Mouse (Mus musculus) neural tube, embryonic 13.5 days (tissue): ENCODE measurements around the gene Mapre1. TPM values are rescaled to one million over a fixed set of nuclear protein-coding genes. Genes with fewer than 3 reads are reported as not detected.
"Not testable (repeated sequence)": the region's sequence is repeated elsewhere in the genome, so short reads cannot be mapped to it uniquely, and the experiment has no call there.

ENCODE experiments used
- ATAC-seq: fragments of 200-750 bp; cut with Nextera tagmentation; 2 replicates; pipeline ENCODE4 v1.8.0; 2017; ENCODE audit warnings: low read depth, mild to moderate bottlenecking, moderate TSS enrichment, moderate library complexity
- H3K27ac ChIP-seq: fragments of 300-500 bp; sonication (generic); replicated peaks from 2 replicates; pipeline ENCODE4 v1.5.1; 2015; ENCODE audit warnings: moderate library complexity, mild to moderate bottlenecking, inconsistent platforms
- H3K27me3 ChIP-seq: fragments of 300-500 bp; sonication (generic); 2 replicates; pipeline ENCODE4 v1.6.1; 2015; ENCODE audit warnings: mild to moderate bottlenecking, inconsistent platforms
- H3K36me3 ChIP-seq: fragments of 300-500 bp; sonication (generic); 2 replicates; pipeline ENCODE4 v1.6.1; 2015; ENCODE audit warnings: mild to moderate bottlenecking, inconsistent platforms
- H3K4me1 ChIP-seq: fragments of 300-500 bp; sonication (generic); replicated peaks from 2 replicates; pipeline ENCODE4 v1.6.1; 2015; ENCODE audit warnings: inconsistent platforms
- H3K4me2 ChIP-seq: fragments of 300-500 bp; sonication (generic); 2 replicates; pipeline ENCODE4 v1.6.1; 2015; ENCODE audit warnings: inconsistent platforms, mild to moderate bottlenecking, moderate library complexity
- H3K4me3 ChIP-seq: fragments of 300-500 bp; sonication (generic); 2 replicates; pipeline ENCODE4 v1.5.1; 2015; ENCODE audit warnings: mild to moderate bottlenecking, inconsistent platforms
- H3K9ac ChIP-seq: fragments of 300-500 bp; sonication (generic); 2 replicates; pipeline ENCODE4 v1.6.1; 2015; ENCODE audit warnings: moderate library complexity, mild to moderate bottlenecking, inconsistent platforms
- H3K9me3 ChIP-seq: fragments of 300-500 bp; sonication (generic); 2 replicates; pipeline ENCODE4 v1.6.1; 2016; ENCODE audit warnings: inconsistent platforms
- WGBS: fragments of 180-500 bp; shearing (Covaris S2); methylation state at CpG from one replicate; pipeline ENCODE4 v1.1.7; 2015; 5-methylcytosine and 5-hydroxymethylcytosine counted together
- polyA plus RNA-seq: library from polyadenylated mRNA; unstranded; fragments of >200 nt; fragmentation: Nextera tagmentation; extraction: Ambion mirVana; gene quantifications from 2 replicates; pipeline ENCODE4 v1.2.1, GENCODE M21; 2015

Mapre1 gene
- 395 and 425 TPM in 2 replicates for polyA plus RNA-seq

DNA sequence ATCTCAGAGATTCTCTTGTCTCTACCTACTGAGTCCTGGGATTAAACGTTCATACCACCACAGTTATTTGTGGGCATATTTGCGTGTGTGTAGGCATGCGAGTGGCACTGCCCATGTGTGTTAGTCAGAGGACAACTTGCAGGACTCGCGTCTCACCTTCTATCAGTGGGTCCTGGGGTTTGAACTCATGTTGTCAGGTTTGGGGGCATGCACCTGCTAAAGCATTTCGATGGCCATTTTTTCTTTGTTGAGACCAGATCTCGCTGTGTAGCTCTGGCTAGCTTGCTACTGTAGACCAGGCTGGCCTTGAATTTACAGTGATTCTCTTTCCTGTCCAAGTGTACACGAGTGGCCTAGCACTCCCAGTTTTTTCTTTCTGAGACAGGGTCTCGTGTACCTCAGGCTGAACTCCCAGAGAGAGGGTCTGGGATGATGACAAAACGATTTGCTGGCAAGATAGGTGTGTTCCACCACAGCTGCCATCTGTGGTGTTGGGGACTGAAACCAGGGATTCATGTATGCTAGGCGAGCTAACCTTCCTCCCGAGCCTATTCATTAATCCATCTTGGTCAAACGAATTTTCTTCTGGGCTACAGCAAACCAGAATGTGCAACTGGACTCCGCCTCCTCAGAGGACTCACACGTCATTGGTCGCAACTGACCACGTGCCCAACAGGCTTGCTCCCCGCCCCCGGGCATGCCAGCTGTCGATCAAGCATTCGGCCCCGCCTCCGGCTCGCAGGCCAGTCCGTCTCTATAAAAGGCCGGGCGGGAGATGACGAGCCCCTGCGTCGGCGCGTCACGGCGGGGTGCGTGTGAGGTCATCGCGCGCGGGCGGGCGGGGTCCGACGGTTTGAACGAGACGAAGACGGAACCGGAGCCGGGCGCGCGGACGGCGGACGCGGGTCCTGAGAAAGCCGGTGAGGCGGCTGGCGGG is at the start of gene Mapre1:
Gene Mapre1 (plus strand): TSS at position 775 of the 937 bp plus-strand sequence.
- Histone ChIP-seq H3K4me1 (peaks cover 44% of the 10 kb centered on the region), H3K9me3 (no peaks in the 10 kb centered on the region), H3K27ac (peak within 1 kb of the TSS; percentile 95), H3K27me3 (no peaks in the 10 kb centered on the region), H3K9ac (peak within 1 kb of the TSS; percentile 91), H3K4me2 (peak within 1 kb of the TSS; percentile 80), H3K4me3 (peak within 1 kb of the TSS; percentile 81), H3K36me3 (no peaks in the 10 kb centered on the region)
- ATAC-seq, result peak; percentile 95
- 11% methylated on average over 57 of the region's 58 CpGs for WGBS

- not testable (repeated sequence) for H3K9ac ChIP-seq, H3K4me2 ChIP-seq, H3K9me3 ChIP-seq, H3K4me3 ChIP-seq, H3K27ac ChIP-seq, ATAC-seq, H3K4me1 ChIP-seq, H3K36me3 ChIP-seq, H3K27me3 ChIP-seq
- WGBS, result 88% methylated on average over 7 of the region's 7 CpGs
Observed at GRCm38 (mm10) chr2:153693413-153693812, 47.7 kb upstream of the Mapre1 start.

DNA sequence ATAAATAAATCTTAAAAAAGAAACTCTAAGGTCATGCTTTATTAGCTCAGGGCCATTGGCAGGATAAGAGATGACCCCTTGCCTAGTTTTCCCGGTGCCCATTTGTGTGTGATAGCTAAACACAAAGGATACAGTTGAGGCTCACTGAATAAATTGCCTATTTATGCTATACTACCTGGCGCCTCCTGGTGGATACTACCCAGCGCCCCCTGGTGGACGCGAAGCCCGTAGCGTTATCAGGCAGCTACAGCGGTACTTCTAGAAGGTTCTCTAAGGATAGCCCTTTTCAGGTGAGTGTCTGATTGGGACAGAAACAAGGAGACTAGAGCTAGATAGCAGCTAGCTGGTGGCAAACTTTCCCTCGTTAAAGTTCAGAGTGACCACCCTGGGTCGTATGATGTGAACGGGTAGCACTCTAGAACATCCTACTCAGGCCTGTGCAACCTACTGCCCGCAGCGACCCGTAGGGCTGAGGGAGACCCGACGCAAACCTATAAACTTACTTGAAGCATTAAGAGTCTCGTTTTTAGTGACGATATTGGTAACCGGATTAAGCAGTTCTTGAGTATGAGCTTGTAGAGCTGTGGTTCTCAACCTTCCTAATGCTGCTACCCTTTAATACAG is 46.5 kb upstream of the Mapre1 start:
- no peak for ATAC-seq
- 68% methylated on average over 19 of the region's 19 CpGs for WGBS
- no peaks in the 10 kb centered on the region for H3K4me1 ChIP-seq

DNA sequence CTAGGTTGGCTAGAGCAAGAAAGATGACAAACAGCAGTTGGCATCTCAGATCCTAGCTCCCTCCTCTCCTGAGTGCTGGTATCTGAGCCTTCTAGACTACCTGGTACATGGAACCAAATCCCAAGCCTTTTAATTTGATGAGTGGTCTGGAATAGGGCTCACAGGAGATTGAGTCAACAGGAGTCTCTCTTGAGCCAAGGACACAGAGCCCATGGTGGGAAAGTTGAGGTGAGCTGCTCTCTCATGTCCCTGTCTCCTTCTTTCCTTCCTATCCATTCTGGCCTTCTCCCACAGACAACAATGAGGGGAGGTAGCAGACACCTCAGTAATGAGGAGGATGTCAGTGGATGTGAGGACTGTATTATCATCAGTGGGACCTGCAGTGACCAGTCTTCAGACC is 44.7 kb upstream of the Mapre1 start, which contains the start of gene Dnmt3c:
Gene Dnmt3c (plus strand): TSS at position 301 of the 400 bp plus-strand sequence.
- no peak within 1 kb of the TSS for H3K4me2 ChIP-seq
- ATAC-seq, result no peak
- H3K27me3 ChIP-seq, result no peaks in the 10 kb centered on the region
- no peak within 1 kb of the TSS for H3K27ac ChIP-seq
- no peak within 1 kb of the TSS for H3K9ac ChIP-seq
- H3K4me1 ChIP-seq, result no peaks in the 10 kb centered on the region
- H3K4me3 ChIP-seq, result no peak within 1 kb of the TSS
- H3K9me3 ChIP-seq, result no peaks in the 10 kb centered on the region
- no peaks in the 10 kb centered on the region for H3K36me3 ChIP-seq

More for the DNA sequence above, 46.5 kb upstream of the Mapre1 start:
- H3K27me3 ChIP-seq, result no peaks in the 10 kb centered on the region
- H3K4me2 ChIP-seq, result no peak overlapping the region
- H3K9me3 ChIP-seq, result no peaks in the 10 kb centered on the region
- H3K27ac ChIP-seq, result no peak overlapping the region
- H3K9ac ChIP-seq, result no peak overlapping the region
- no peak overlapping the region for H3K4me3 ChIP-seq
- H3K36me3 ChIP-seq, result no peaks in the 10 kb centered on the region

DNA sequence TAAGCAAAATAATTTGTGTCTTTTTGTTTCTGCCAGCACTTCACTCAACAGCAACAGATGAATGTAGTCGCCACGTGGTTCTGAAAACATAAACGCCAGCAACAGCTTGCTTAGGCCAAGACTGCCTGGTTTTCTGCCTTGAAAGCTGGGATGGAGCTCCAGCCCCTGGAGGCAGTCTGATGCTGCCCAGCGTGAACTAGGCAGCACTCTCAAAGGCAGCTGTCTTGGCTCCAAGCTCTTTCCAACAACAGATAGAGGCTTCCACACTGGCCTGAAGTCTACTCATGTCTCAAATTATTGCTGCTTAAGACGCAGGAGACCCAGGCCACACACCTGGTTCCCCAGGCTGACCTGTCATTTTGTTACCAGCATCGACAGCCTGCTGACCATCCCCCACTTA is 37.7 kb upstream of the Mapre1 start:
- Histone ChIP-seq H3K27me3 (no peaks in the 10 kb centered on the region), H3K36me3 (no peaks in the 10 kb centered on the region), H3K9me3 (no peaks in the 10 kb centered on the region), H3K9ac (no peak overlapping the region), H3K27ac (no peak overlapping the region), H3K4me1 (no peaks in the 10 kb centered on the region), H3K4me3 (no peak overlapping the region), H3K4me2 (no peak overlapping the region)
- WGBS, result 47% methylated on average over 6 of the region's 6 CpGs
- ATAC-seq, result no peak

GRCm38 (mm10) chr2:153710701-153711330 is 30.3 kb upstream of the Mapre1 start:
- no peak for ATAC-seq

GRCm38 (mm10) chr2:153712646-153713091 is 28.4 kb upstream of the Mapre1 start:
- Histone ChIP-seq H3K9me3 (no peaks in the 10 kb centered on the region), H3K4me3 (no peak overlapping the region), H3K27me3 (no peaks in the 10 kb centered on the region), H3K4me2 (no peak overlapping the region), H3K4me1 (peaks cover 16% of the 10 kb centered on the region), H3K27ac (peak overlapping the region; percentile 84), H3K36me3 (no peaks in the 10 kb centered on the region), H3K9ac (no peak overlapping the region)
- ATAC-seq, result peak; percentile 88
- WGBS, result 11% methylated on average over 3 of the region's 3 CpGs

More at GRCm38 (mm10) chr2:153710701-153711330, 30.3 kb upstream of the Mapre1 start:
- Histone ChIP-seq H3K27ac (no peak overlapping the region), H3K4me3 (no peak overlapping the region), H3K36me3 (no peaks in the 10 kb centered on the region), H3K4me2 (no peak overlapping the region), H3K9me3 (no peaks in the 10 kb centered on the region), H3K9ac (no peak overlapping the region), H3K4me1 (peaks cover 16% of the 10 kb centered on the region), H3K27me3 (no peaks in the 10 kb centered on the region)
- 50% methylated on average over 8 of the region's 8 CpGs for WGBS

DNA sequence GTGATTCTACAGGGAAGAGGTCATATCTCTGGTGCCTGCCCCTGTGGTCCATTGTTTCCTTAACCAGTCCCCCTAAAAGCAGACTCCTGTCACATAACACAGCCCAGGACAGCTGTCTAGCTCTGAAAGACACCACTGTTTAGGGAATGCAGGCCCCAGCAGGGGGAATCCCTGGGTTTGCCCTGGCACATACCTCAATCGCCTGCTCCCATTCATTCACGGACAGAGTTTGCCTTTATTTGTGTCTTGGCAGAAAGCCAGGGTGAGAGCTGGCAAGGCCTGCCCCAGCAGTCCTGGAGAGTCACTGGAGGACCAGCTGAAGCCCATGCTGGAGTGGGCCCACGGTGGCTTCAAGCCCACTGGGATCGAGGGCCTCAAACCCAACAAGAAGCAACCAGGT is 27.8 kb upstream of the Mapre1 start:
- Histone ChIP-seq H3K4me1 (peaks cover 16% of the 10 kb centered on the region), H3K36me3 (no peaks in the 10 kb centered on the region), H3K9me3 (no peaks in the 10 kb centered on the region), H3K27me3 (no peaks in the 10 kb centered on the region), H3K4me3 (no peak overlapping the region), H3K4me2 (no peak overlapping the region), H3K9ac (no peak overlapping the region), H3K27ac (peak overlapping the region; percentile 84)
- ATAC-seq, result peak; percentile 94
- 10% methylated on average over 4 of the region's 4 CpGs for WGBS

DNA sequence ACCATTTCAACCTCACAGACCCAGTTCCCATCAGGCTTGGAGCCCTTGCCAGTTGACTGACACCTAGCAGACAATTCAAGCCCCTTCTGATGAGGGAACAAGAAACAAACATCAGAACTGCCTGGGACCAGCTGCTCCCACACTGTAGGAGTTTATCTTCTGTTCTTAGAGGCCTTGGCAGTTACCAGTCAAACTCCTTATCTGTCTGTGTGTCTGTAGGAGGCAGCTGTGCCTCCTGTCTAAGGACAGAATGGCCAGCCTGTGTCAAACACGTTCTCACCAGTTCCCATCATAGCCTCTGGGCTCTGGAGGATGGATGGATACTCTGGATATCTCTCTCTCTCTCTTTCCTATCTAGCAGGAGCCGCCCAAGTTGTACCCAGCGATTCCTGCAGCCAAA is 23.2 kb upstream of the Mapre1 start:
- WGBS, result 84% methylated on average over 3 of the region's 3 CpGs
- H3K4me2 ChIP-seq, H3K9ac ChIP-seq, H3K4me1 ChIP-seq, ATAC-seq, H3K36me3 ChIP-seq, H3K9me3 ChIP-seq, H3K27ac ChIP-seq, H3K4me3 ChIP-seq, H3K27me3 ChIP-seq: not testable (repeated sequence)

- 64% methylated on average over 1 of the region's 1 CpGs for WGBS
- no peak for ATAC-seq
Observed at GRCm38 (mm10) chr2:153723098-153723497, 18.0 kb upstream of the Mapre1 start.

GRCm38 (mm10) chr2:153724424-153724823 is 16.6 kb upstream of the Mapre1 start:
- no peak overlapping the region for H3K9ac ChIP-seq
- WGBS, result 95% methylated on average over 2 of the region's 2 CpGs
- H3K27me3 ChIP-seq, result no peaks in the 10 kb centered on the region
- no peak overlapping the region for H3K4me3 ChIP-seq
- no peak for ATAC-seq
- H3K9me3 ChIP-seq, result no peaks in the 10 kb centered on the region
- H3K4me1 ChIP-seq, result no peaks in the 10 kb centered on the region
- no peaks in the 10 kb centered on the region for H3K36me3 ChIP-seq
- no peak overlapping the region for H3K27ac ChIP-seq
- H3K4me2 ChIP-seq, result no peak overlapping the region

More at GRCm38 (mm10) chr2:153723098-153723497, 18.0 kb upstream of the Mapre1 start:
- no peak overlapping the region for H3K4me2 ChIP-seq
- H3K9me3 ChIP-seq, result no peaks in the 10 kb centered on the region
- no peaks in the 10 kb centered on the region for H3K27me3 ChIP-seq
- H3K9ac ChIP-seq, result no peak overlapping the region
- no peak overlapping the region for H3K4me3 ChIP-seq
- no peaks in the 10 kb centered on the region for H3K4me1 ChIP-seq
- no peaks in the 10 kb centered on the region for H3K36me3 ChIP-seq
- H3K27ac ChIP-seq, result no peak overlapping the region

- no peaks in the 10 kb centered on the region for H3K36me3 ChIP-seq
- 66% methylated on average over 2 of the region's 2 CpGs for WGBS
- H3K4me1 ChIP-seq, result no peaks in the 10 kb centered on the region
- H3K4me2 ChIP-seq, result no peak overlapping the region
- no peaks in the 10 kb centered on the region for H3K9me3 ChIP-seq
- H3K9ac ChIP-seq, result no peak overlapping the region
- H3K4me3 ChIP-seq, result no peak overlapping the region
- H3K27ac ChIP-seq, result no peak overlapping the region
- H3K27me3 ChIP-seq, result no peaks in the 10 kb centered on the region
- no peak for ATAC-seq
Observed at GRCm38 (mm10) chr2:153724871-153725270, 16.2 kb upstream of the Mapre1 start.
